Mouse (Mus musculus) hindlimb bud, embryonic 11.5 days (tissue): Measurements from ENCODE around the gene Olfr957.

Experiments used
- DNase-seq: peaks from one replicate; pipeline ENCODE4 v3.0.0-alpha.2; 2012; ENCODE audit warnings: low read depth, low spot score; ENCODE audit errors: extremely low spot score

The Olfr957 gene

DNA sequence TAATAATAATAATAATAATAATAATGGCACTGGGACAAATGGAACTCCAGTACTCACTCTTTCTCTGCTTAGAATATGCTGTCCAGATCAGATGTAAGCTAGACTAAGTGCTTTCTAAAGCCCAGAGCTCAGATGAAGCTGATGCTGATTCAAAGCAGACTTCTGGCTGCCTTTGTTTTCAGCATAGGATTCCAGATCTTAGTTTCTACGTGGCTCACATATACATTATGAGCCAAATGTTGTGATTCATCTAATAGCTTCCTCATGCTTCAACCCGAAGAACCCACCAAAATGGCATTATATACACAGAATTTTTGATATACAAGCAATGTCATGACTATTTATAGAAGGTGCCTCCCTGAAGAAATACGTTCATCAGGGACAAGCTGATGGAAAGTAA lies at the start of gene Olfr957:
Gene Olfr957, minus strand, starts transcription at position 279 of the 400 bp plus-strand sequence.
- DNase-seq = no peak

GRCm38 (mm10) chr9:39558349-39558647 lies 42.7 kb upstream of the Olfr957 start:
- no peak for DNase-seq

GRCm38 (mm10) chr9:39557529-39558348 lies 42.1 kb upstream of the Olfr957 start:
- no peak for DNase-seq

DNA sequence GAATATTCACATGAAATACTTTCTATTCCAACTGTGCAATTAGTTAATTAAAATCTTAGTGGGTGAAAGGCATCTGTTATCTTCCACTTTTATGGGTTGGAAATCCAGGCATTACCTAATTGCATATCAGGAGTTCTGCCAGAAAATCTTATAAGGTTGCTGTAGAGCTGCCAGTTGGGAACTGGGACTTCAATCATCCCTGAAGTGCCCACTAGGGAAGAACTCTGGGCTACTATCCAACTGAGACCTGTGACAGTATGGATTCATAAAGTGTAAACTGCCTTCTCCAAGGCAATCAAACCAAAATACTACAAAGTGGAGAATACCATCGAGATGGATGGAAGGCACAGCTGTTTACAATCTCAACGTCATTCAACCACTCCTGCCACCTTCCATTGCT lies 38.3 kb upstream of the Olfr957 start, which contains the start of gene Olfr958:
Gene Olfr958, minus strand, starts transcription at position 109 of the 400 bp plus-strand sequence.
- DNase-seq = no peak

- DNase-seq = no peak
These were observed 35.2 kb upstream of the Olfr957 start for GRCm38 (mm10) chr9:39550806-39551205.

- no peak for DNase-seq
These were observed 8.1 kb upstream of the Olfr957 start for GRCm38 (mm10) chr9:39523616-39524285.

- no peak for DNase-seq
These were observed 3.0 kb upstream of the Olfr957 start for GRCm38 (mm10) chr9:39518595-39518994.

DNA sequence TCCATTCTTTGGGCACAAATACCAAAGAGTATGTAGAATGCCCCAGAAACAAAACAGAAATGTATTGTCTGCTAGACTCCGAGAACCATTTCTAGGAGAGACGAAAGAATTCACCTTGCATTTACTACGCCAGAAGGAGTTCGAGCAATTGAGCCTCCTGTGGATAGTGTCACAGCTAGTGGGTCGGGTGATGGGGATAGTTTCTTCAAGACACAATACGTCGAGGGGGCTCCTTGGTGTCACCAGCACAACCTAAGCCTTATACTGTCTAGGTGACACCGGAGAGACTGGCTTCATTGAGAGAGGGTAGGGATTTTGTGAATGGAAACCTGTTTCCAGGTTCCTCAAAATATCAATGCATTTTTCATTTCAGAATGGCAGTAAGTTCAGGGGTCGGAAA lies 6.2 kb downstream of the Olfr957 start:
- no peak for DNase-seq

GRCm38 (mm10) chr9:39508998-39509397 lies 6.6 kb downstream of the Olfr957 start:
- no peak for DNase-seq

DNA sequence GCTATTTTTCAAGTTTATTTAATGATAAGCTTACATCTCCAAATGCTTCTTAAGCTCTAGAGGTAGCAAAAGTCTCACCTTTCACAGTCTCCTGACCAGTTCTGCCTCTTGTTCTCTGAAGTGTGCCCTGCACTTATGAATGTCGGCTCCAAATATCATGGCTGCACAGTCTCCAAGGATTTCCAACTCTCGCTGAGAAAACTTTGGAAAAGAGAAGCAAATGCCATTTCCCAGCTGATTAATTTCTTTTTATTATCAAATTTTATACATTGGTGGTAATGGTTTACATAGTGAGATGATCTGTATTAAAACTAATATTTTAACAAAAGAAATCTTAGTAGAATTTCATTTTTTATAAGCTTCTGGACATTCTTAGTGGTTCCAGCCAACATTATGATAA lies 21.7 kb downstream of the Olfr957 start, which contains the start of gene Olfr44:
Gene Olfr44, minus strand, starts transcription at position 101 of the 400 bp plus-strand sequence.
- DNase-seq = no peak

DNA sequence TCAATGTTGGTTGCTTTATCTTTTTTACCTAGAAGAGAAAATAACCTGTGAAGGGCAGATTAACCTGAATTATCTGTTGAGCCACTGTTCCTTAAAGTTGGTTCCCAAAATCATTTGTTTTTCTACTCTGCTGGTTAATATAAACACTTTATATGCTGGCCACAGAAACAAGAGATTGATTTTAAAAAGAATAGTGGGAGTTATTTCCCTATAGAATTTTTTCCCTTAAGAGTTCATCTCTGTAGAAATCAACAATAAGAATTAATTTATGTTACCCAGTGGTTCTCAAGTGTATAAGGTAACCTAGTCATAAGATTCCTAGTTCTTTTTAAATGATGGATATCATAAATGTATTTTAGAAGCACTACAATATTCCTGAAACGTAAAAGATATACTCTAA lies 43.8 kb downstream of the Olfr957 start, which contains the start of gene Olfr955:
Gene Olfr955, minus strand, starts transcription at position 101 of the 400 bp plus-strand sequence.
- DNase-seq = no peak
